ENCODE assay signal across 7 mouse cellular contexts in the genomic region with DNA sequence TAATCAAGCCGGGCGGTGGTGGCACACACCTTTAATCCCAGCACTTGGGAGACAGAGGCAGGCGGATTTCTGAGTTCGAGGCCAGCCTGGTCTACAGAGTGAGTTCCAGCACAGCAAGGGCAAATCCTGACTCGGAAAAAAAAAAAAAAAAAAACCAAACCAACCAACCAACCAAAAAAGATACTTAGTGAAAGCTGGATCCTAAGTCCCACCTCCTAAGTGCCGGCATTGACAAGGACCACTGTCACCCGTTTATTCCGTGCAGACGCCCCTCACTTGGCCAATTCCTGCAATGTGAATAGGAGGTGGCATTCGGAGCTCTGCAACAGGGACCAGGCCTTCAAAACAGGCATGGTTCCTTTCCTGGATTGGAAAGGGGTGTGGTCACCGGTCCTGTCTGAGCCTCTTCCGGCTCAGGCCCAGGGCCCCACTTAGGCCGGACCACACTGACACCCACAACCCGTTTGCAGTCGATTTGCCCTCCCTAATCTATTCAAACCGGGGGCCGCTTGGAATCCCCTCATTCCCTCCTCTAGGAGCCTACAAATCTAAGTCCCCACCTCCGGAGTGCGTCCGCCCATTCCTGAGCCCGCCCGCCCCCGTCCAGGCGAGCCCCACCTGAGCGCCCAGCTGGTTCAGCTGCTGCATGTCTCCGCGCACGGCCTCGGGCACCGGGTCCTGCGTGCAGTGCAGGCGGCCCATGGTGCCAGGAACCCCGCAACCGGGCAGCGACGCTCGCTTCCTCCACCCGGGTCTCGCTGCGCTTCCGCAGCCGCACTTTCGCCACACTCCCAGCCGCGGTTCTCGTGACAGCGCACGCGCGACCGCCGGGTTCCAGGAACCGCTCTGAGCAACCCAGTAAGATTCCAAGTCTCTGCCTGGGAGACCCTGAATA. TPM values are rescaled to one million over a fixed set of nuclear protein-coding genes. Genes with fewer than 3 reads are reported as not detected.
DNase-seq lines count a peak whose midpoint lies in the region; ATAC-seq lines count a peak whose summit lies in the region.

A gene (minus strand): TSS at position 806 of the 895 bp plus-strand sequence.

- peak; percentile 77 for ATAC-seq in embryonic facial prominence, embryonic 11.5 days (replicated peaks; ENCODE audit: insufficient number of reproducible peaks, low FRiP score, low TSS enrichment, low read depth)
- ATAC-seq in midbrain, embryonic 12.5 days (ENCODE audit: low FRiP score, low read depth): peak; percentile 92

- peak; percentile 94 for DNase-seq in adrenal gland, postnatal 14 days
- peak; percentile 88 for DNase-seq in embryonic facial prominence, embryonic 11.5 days (ENCODE audit: low spot score)
- peak; percentile 98 for DNase-seq in heart, adult 11 months
- peak; percentile 90 for DNase-seq in kidney, adult 18-20 months
- DNase-seq in limb, embryonic 10.5 days (ENCODE audit: low spot score): peak; percentile 91
- DNase-seq in skeletal muscle tissue, adult 2 months (ENCODE audit: low read depth, low spot score): peak; percentile 74

- H3K4me2 ChIP-seq in embryonic facial prominence, embryonic 11.5 days (ENCODE audit: low read depth, low read length): peak within 1 kb of the TSS; percentile 71
- H3K4me2 ChIP-seq in midbrain, embryonic 12.5 days (replicated peaks): peak within 1 kb of the TSS; percentile 77

- peak within 1 kb of the TSS; percentile 81 for H3K4me3 ChIP-seq in embryonic facial prominence, embryonic 11.5 days (ENCODE audit: low read depth, low read length)
- peak within 1 kb of the TSS; percentile 73 for H3K4me3 ChIP-seq in limb, embryonic 10.5 days
- H3K4me3 ChIP-seq in midbrain, embryonic 12.5 days: peak within 1 kb of the TSS; percentile 91

- no peaks in the 10 kb centered on the region; the same call in 1 of the 2 replicates for H3K36me3 ChIP-seq in embryonic facial prominence, embryonic 11.5 days (replicated peaks; ENCODE audit: control insufficient read depth, insufficient read depth, low read depth, low read length)
- H3K36me3 ChIP-seq in limb, embryonic 10.5 days: peaks cover 23% of the 10 kb centered on the region
- H3K36me3 ChIP-seq in midbrain, embryonic 12.5 days: peaks cover 14% of the 10 kb centered on the region

- H3K4me1 ChIP-seq in embryonic facial prominence, embryonic 11.5 days (ENCODE audit: control insufficient read depth, insufficient read depth, low read length): no peaks in the 10 kb centered on the region
- H3K4me1 ChIP-seq in limb, embryonic 10.5 days: peaks cover 17% of the 10 kb centered on the region
- H3K4me1 ChIP-seq in midbrain, embryonic 12.5 days: peaks cover 11% of the 10 kb centered on the region

- H3K9ac ChIP-seq in embryonic facial prominence, embryonic 11.5 days (replicated peaks; ENCODE audit: low read length): peak within 1 kb of the TSS; percentile 96
- peak within 1 kb of the TSS; percentile 96 for H3K9ac ChIP-seq in midbrain, embryonic 12.5 days (replicated peaks)

- WGBS in embryonic facial prominence, embryonic 11.5 days: 5% methylated on average over 52 of the region's 53 CpGs
- 4% methylated on average over 53 of the region's 53 CpGs for WGBS in limb, embryonic 10.5 days
- 5% methylated on average over 53 of the region's 53 CpGs for WGBS in midbrain, embryonic 12.5 days

- no peaks in the 10 kb centered on the region for H3K9me3 ChIP-seq in embryonic facial prominence, embryonic 11.5 days (replicated peaks; ENCODE audit: control insufficient read depth, low read length)
- H3K9me3 ChIP-seq in limb, embryonic 10.5 days (replicated peaks): no peaks in the 10 kb centered on the region
- H3K9me3 ChIP-seq in midbrain, embryonic 12.5 days: no peaks in the 10 kb centered on the region

- peak within 1 kb of the TSS; percentile 67; the same call in 1 of the 2 replicates for H3K27ac ChIP-seq in embryonic facial prominence, embryonic 11.5 days (replicated peaks; ENCODE audit: low read depth, low read length)
- peak within 1 kb of the TSS; percentile 93 for H3K27ac ChIP-seq in limb, embryonic 10.5 days
- peak within 1 kb of the TSS; percentile 89 for H3K27ac ChIP-seq in midbrain, embryonic 12.5 days (replicated peaks)

- no peaks in the 10 kb centered on the region for H3K27me3 ChIP-seq in embryonic facial prominence, embryonic 11.5 days (ENCODE audit: control insufficient read depth, insufficient read depth, low read length)
- no peaks in the 10 kb centered on the region for H3K27me3 ChIP-seq in limb, embryonic 10.5 days (ENCODE audit: low read depth, poor library complexity, severe bottlenecking)
- 0 out of 2 replicates have a peak, but pooled peaks cover 3% of the 10 kb centered on the region for H3K27me3 ChIP-seq in midbrain, embryonic 12.5 days

RNA-seq across cellular contexts. Expression of the gene that starts here (rescaled TPM):
- total RNA-seq in adrenal gland, postnatal 14 days (2021): 27.7 and 33.6 TPM in 2 replicates
- polyA plus RNA-seq in embryonic facial prominence, embryonic 11.5 days (2014; fragmentation: Nextera tagmentation; extraction: Ambion mirVana): 68.0 and 68.6 TPM in 2 replicates
- polyA plus RNA-seq in limb, embryonic 10.5 days (2016; fragmentation: Nextera tagmentation; extraction: Ambion mirVana): 73.9 and 74.4 TPM in 2 replicates
- 63.1 and 66.1 TPM in 2 replicates for polyA plus RNA-seq in midbrain, embryonic 12.5 days (2016; fragmentation: Nextera tagmentation; extraction: Ambion mirVana)

Comparison
In these comparisons a context has a peak if more than half of its experiments do, and no peak if none do; other contexts are left out.
1. Peak in every context shown above with its lines: DNase-seq, ATAC-seq, H3K4me3 ChIP-seq and H3K27ac ChIP-seq.